In the genomic region with DNA sequence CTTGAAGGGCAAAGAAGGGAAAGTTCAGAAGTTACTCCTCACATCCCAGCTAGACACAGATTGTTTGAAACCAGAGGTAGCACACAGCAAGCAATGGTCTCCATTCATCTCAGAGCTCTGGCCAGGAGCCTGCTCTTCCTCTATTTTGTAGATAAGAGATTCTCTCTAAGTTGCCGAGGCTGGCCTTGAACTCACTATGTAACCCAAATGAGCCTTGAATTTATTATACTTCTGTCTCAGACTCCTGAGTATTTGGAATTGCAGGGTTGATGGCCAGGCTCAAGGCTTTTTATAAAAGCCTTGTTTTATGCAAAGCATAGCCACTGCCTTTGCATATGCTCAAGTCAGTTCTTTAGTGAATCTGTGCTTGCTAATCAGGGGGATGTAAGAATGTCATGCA, we compare ENCODE assay signal across 31 mouse cellular contexts. TPM values are rescaled to one million over a fixed set of nuclear protein-coding genes. Genes with fewer than 3 reads are reported as not detected.
"Had no signal": no experiment of that assay in that cellular context is flagged by ENCODE, and none has a peak within 500 bp of the region (broad histone marks: within the 10 kb centered on the region; RNA-seq: fewer than 3 reads in every experiment).

No protein-coding gene starts in this region.

- H3K4me3 ChIP-seq: kidney, embryonic 15.5 days; left cerebral cortex, adult 2 months; limb, embryonic 12.5 days; limb, embryonic 15.5 days; midbrain, embryonic 13.5 days; myocyte; neural tube, embryonic 13.5 days had no signal

- H3K9ac ChIP-seq: kidney, embryonic 15.5 days; limb, embryonic 12.5 days; limb, embryonic 15.5 days; liver, embryonic 14.5 days; liver, postnatal 0 days; lung, embryonic 14.5 days; midbrain, embryonic 13.5 days; neural tube, embryonic 13.5 days had no signal

- H3K27me3 ChIP-seq: kidney, embryonic 15.5 days; limb, embryonic 12.5 days; limb, embryonic 15.5 days; midbrain, embryonic 13.5 days; neural tube, embryonic 13.5 days had no signal

- H3K36me3 ChIP-seq: kidney, embryonic 15.5 days; limb, embryonic 12.5 days; limb, embryonic 15.5 days; midbrain, embryonic 13.5 days; neural tube, embryonic 13.5 days had no signal

- H3K27ac ChIP-seq: kidney, embryonic 15.5 days; left cerebral cortex, adult 2 months; limb, embryonic 12.5 days; limb, embryonic 15.5 days; liver, embryonic 14.5 days; macrophage; midbrain, embryonic 13.5 days; neural tube, embryonic 13.5 days; stomach, postnatal 0 days had no signal

- H3K4me1 ChIP-seq: kidney, embryonic 15.5 days; limb, embryonic 12.5 days; limb, embryonic 15.5 days; midbrain, embryonic 13.5 days had no signal

- H3K4me2 ChIP-seq: kidney, embryonic 15.5 days; limb, embryonic 12.5 days; limb, embryonic 15.5 days; liver, embryonic 11.5 days; lung, embryonic 14.5 days; midbrain, embryonic 13.5 days; neural tube, embryonic 13.5 days had no signal

- H3K9me3 ChIP-seq: kidney, embryonic 15.5 days; limb, embryonic 12.5 days; limb, embryonic 15.5 days; midbrain, embryonic 13.5 days; neural tube, embryonic 13.5 days had no signal

- ATAC-seq: liver, postnatal 0 days; lung, postnatal 0 days; midbrain, embryonic 13.5 days; midbrain, embryonic 16.5 days had no signal

- DNase-seq: kidney, adult 8-10 months; kidney, postnatal 10 days; kidney, postnatal 36 days; layer of hippocampus, postnatal 36 days; liver, postnatal 0 days; lung, embryonic 14.5 days; right cerebral cortex, adult 18-20 months; right cerebral cortex, postnatal 14 days; right cerebral cortex, postnatal 4 days; thymus, postnatal 36 days had no signal

RNA-seq across cellular contexts. Expression of a gene that starts 27.4 kb away (rescaled TPM):
- total RNA-seq: layer of hippocampus, adult 8-10 months; layer of hippocampus, postnatal 10 days; layer of hippocampus, postnatal 36 days; left cerebral cortex, adult 2 months; left cerebral cortex, postnatal 10 days; left cerebral cortex, postnatal 36 days; megakaryocyte, adult 5-6 weeks; monocyte, adult 5-6 weeks had no signal
- polyA plus RNA-seq: kidney, embryonic 15.5 days; limb, embryonic 12.5 days; limb, embryonic 15.5 days; liver, embryonic 11.5 days; liver, embryonic 14.5 days; liver, postnatal 0 days; lung, embryonic 14.5 days; lung, postnatal 0 days; midbrain, embryonic 13.5 days; midbrain, embryonic 16.5 days; myocyte; neural tube, embryonic 13.5 days; urinary bladder, adult 2 months had no signal

RNA-seq across cellular contexts. Expression of a gene that starts 31.6 kb away (rescaled TPM):
- total RNA-seq: layer of hippocampus, adult 8-10 months; layer of hippocampus, postnatal 10 days; layer of hippocampus, postnatal 36 days; left cerebral cortex, adult 2 months; left cerebral cortex, postnatal 36 days; megakaryocyte, adult 5-6 weeks; monocyte, adult 5-6 weeks had no signal
- polyA plus RNA-seq: kidney, embryonic 15.5 days; limb, embryonic 12.5 days; liver, embryonic 11.5 days; liver, embryonic 14.5 days; liver, postnatal 0 days; lung, embryonic 14.5 days; lung, postnatal 0 days; macrophage; midbrain, embryonic 13.5 days; midbrain, embryonic 16.5 days; myocyte; neural tube, embryonic 13.5 days; stomach, embryonic 14.5 days had no signal
